Mouse (Mus musculus) CD4-positive, CD25-positive, alpha-beta regulatory T cell, adult 2 months (primary cell): ENCODE measurements around the gene Srf.

Experiments used
- DNase-seq: peaks from one replicate; pipeline ENCODE4 v3.0.0-alpha.2; 2012; ENCODE audit warnings: low read depth, low spot score

Gene Srf

DNA sequence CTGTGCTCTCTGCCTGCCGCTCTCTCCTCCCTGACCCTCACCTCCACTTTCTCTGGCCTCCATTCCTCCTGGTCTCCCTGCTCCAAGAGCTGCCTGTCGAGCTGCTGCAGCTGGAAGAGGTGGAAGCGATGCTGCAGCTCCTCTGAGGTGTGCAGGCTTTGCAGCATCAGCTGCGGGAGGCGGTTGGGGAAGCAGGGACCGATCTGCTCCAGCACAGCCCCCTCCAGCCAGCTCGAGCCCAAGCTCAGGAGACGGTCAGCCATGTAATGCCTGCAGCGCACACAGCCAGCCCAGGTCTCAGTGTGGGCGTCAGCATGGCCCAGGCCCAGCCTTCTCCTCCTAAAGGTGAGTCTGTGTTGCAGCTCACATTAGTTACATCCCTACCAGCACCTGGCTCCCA lies 36.0 kb downstream of the Srf start:
- no peak for DNase-seq

GRCm38 (mm10) chr17:46513329-46513728 lies 42.6 kb downstream of the Srf start:
- no peak for DNase-seq

DNA sequence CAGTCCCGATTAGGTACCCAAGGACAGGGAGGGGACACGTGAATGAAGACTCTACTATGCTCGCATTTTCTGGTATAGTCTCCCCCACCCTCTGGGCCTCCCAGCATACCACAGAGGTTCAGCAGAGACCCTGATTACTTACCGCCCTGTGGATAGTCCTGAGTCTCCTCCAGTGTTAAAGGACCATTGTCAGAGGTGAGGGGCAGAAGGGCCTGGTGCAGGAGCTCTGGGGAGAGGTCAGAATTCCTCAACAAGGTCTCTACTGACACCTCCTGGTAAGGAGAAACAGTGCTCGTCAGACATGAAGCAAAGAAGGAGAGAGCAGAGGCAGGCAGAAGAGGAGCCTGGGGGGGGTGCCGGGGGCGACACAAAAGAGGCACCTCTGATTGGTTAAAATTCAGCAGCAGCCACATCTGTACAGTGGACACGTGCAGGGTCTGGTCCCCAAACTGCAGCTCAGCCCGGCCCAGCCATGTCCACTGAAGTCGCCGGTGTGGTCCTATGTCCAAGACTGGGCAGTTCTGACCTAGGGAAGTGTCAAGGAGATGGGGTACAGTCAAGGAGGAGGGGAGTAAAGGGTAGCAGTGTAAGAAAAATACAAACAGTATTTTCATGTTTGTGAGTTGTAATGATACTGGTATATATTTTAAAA lies 44.8 kb downstream of the Srf start:
- no peak for DNase-seq

- no peak for DNase-seq
These were observed 50.4 kb downstream of the Srf start for GRCm38 (mm10) chr17:46505617-46506016.

GRCm38 (mm10) chr17:46503847-46504638 lies 51.9 kb downstream of the Srf start:
- no peak for DNase-seq

DNA sequence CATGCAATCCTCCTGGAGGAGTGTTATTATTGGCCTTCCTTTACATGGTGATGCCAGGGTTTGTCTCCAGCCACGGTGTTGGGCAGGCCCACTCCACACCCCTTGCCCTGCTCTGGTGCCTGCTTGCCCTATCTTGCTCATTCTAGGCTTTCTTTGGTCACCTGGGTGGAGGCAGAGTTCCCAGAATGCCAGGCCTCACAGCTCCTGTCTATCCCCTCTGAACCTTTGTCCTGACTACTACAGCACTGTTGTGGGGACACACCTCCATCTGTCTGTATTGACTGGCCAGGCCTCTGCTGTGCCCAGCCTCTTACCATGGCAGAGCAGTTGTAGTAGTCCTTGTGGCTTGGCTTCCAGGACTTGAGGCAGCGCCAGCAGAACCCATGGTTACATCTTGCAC lies 53.2 kb downstream of the Srf start:
- DNase-seq: no peak
